Mouse (Mus musculus) liver, adult (tissue): ENCODE data around the gene Baz2b.

Experiments
- GATA4 ChIP-seq: IDR thresholded peaks from 2 replicates; pipeline ENCODE4 v1.6.1; 2014; ENCODE audit warnings: mild to moderate bottlenecking, low read length; ENCODE audit not compliant: insufficient replicate concordance

Gene Baz2b

DNA sequence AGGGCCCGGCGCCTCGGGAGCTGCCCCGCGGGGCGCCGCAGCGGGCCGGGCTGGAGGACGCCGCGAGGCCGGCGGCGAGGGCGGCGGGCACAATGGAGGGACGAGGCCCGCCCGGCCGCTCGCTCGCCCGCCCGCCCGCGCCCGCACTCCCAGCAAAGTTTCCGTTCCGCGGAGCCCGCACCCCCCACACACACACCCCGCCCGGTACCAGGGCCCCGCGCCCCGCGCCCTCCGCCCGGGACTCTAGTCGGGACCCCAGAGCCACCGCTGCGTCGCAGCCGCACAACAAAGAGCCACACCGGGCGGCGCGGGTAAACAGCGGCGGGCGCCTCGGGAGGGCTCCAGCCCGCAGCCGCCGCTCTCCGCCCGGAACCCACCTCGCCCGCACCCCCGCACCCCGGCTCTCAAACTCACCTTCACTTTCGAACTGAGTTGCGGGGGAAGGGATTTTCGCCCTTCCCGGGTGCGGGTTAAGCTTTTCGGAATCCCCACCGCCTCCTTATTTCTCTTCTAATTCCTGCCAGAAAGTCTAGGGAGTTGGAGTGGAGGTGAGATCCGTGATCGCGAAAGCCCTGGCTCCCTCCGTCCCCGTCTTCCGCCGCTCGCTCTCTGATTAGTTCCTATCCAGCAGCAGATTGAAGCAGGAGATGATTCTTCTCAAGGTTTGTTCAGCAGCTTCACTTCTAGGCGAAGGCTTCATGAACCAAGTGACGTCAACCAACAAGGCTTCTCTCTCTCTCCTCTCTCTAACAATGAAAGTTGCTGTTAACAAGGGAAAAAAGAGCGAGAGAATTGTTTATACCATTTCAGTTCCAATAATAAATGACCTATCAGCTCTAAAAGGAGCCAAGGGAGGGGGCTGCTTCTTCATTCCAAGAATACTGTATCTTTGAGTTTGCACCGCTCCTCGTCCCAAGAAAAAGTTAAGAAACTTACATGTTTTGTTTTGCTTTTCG, 84.3 kb downstream of the Baz2b start:
- peak; percentile 9; the same call in 1 of the 2 replicates for TF ChIP-seq GATA4

DNA sequence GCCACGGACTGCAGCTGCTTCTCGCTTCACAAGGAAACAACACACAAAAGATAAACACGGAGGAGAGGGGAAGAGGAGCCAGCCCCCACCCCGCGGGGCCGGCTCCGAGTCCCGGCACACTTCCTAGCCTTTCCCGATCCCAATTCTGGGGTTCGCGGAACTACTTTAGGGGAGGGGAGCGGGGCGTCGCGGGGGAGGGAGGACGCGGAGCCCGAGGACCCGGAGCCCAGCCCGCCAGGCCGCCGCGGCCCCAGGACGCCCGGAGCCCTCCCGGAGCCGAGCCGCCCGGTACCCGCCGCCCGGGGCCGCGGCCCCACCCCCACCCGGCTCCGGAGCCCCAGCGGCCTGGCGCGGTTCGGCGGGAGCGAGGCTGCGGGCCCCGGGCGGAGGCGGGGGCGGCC, 85.0 kb downstream of the Baz2b start:
- no peak for TF ChIP-seq GATA4

DNA sequence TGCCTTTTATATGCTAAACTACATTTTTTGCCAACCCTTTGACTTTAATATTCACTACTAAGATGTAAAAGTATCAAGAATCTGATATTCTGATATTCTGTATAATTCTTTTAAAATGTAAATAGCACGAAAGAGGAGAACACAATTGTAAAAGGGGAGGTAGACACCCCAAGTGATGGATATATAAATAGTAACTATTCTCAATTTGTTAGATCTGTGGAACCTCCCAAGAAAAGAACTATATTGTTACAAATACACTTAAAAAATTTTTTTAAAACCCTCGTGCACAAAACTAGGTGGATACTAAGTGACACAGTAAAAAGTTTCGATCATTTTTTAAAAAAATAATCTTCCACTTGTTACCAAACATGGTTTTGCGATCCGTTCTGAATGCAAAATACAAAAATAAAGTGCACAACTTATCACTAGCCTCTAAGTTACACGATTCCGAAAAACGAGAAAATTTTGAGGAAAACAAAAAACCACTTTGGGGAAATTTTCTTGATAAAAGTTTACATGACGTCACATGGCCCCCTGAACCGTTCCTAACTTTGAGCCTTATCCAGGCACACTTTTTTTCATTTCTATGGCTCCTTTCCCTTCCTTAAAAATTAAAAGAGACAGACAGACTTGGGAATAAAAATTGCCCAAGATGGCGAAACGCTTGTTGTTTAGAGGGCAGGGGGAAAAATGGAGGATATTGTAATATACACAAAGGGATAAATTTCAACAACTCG, 85.6 kb downstream of the Baz2b start:
- no peak for TF ChIP-seq GATA4

DNA sequence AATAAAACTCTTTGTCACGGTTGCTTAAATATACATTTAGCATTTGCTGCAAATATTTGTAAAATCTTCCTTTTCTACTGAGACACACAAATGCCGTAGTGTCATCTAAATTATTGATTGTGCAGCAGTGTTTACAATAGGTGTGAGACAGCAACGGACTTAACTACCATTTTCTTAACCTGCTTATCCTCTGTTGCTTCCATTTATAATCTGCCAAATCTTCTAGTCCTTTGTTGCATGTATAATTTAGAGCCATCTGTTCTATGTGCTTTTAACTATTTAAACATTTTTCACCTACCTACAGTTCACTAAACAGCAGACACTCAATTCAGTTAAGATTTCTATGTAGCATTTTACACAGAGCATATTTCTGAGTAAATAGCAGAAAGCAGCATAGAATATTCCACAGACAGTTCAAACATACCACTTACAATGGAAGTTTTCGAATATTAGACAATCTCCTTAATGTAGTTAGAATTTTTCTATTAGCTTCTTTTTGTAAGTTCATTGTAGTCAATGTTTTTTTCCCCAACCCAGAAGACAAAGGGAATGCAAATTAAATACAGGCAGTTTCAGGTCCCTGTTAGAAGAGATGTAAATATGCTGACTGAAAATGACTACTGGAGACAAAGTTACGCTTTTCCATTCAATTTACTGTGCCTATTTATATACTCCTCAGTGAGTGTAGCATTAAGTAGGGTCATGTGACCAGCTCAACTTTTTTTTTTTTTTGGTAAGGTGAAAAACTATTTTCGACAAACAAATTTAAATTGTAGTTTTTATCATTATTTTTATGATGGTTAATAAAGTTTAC, 86.4 kb downstream of the Baz2b start:
- TF ChIP-seq GATA4: no peak

DNA sequence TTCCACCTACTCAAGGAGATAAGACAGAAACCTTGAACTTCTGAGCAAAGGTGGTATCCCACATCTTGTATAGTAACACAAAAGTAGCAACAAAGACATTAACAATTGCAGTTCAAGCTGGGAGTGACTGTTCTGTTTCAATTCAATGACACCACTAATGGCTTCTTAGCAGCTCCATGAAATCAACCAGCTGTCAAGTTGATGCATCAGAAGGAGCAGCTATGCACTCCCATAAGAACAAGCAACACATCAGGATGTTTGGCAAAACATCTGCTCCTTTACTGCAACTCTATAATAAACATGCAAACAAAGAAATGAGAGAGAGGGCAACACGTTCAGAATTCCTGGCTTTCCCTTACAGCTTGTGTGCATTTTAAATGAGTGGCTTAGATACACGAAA, 87.5 kb downstream of the Baz2b start:
- no peak for TF ChIP-seq GATA4

DNA sequence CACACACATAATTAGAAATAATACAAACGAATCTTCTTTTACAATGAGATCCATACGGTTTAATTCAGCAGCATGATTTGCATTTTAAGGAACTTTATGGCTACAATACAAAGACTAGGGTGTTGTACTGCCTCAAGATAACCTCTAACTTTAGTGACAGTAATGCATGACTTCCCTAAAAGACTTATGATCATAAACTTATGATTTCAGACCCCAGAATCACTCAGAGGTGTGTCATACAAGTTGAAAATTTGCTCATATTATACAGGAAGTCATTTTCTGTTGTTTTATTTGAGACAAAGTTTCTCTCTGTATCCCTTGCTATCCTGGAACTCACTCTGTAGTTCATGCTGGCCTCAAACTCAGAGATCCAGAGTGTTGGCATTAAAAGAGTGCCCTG, 89.0 kb downstream of the Baz2b start:
- no peak for TF ChIP-seq GATA4

DNA sequence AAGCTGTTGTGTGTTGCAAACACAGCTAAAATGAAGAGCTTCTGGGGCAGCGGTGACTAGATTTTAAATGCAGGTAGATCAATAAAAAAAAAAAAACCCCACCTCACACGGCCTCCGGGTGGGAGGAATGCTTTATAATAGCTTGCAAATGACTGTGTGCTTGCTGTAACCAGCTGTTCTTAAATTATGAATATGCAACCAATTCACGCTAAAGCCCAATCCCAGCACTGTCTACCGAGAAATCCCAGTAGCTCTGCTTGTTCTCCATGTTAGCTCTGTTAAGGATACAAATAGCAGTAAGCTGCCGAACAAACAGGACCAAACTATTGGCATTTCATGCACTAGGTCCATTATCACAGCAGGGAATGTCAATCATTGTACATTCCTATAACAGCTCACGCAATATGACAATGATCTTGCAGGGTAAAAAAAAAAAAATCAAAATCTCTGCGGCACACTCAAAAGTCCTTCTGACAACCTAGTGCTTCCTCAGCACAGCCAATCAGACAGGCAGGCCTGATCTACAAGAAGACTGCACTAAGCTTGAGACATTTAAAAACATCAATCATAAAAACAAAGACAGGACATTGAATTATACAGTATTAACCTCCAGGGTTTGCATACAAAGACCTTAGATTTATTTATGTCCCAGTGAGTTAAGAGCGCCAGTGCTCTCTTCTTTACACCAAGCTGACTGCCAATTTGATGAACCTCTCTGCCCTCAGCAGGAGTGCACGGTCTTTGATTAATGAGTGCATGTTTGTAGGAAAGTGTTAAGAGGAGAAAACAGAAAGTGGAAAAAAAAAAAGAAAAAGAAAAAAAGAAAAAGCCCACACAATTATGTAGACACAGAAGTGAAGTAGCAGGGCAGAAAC, 90.7 kb downstream of the Baz2b start:
- TF ChIP-seq GATA4: no peak

DNA sequence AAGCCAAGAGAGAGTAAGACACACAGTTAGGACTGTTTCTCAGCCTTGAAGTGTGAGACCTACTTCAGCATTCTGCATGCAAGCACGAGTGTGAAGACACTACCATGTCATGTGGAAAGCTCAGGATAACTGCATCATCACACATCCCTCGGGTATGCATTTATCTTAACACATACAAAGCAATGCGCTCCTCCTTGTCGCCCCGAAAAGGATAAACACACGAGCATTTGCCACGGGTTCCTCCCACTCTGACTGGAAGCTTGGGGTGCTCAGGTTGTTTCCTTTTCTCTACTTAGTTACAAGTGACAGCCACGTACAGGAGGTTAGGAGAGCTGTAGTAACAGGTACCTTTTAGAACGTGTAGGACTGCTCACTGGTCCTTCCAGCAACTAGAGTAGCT, 91.8 kb downstream of the Baz2b start:
- TF ChIP-seq GATA4: no peak

DNA sequence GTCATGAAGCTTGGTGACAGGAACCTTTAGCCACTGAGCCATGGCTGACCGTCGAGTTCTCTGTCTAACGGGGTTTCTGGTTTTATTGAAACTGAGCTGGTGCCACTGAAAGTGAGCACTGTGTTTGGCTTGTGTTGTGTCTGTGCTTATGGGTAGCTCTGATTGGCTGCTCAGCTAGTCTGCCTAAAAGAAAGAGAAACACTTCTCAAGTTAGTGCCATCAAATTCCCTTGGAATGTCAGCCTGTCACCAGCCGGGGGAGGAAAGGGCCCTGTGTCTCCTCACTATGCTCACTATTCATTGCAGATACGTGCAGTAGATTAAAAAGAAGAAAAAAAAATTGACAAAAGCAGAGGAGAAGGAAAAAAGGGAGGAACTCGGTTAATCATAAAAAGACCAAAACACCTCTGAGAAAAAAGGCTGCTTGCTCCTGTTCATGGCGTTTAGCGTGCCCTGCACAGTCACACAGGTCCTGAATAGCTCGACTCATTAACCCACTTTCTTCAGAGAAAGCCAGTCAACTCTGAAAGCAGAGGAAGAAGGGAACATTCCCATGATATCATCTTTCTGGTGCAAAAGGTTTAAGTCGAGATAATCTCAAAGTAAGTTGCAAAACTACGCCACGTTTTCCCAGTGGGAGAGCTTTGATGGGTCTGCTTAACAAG, 93.6 kb downstream of the Baz2b start:
- TF ChIP-seq GATA4: no peak

DNA sequence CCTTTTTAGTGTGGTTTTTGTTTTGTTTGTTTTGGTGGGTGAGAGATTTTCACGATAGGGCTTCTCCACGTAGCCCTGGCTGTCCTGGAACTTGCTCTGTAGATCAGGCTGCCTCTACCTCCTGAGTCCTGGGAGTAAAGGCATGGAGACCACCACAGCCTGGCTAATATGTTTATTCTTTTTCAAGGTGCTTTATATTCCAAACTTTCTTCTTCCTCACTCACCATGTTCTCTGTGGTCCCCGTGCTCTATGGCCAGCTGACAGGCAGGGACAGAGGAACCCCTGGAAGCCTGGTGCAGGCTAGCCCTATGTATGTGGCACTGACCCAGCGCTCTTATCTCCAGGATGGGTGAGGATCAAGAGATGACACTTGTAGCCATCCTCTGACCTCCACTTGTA, 94.7 kb downstream of the Baz2b start:
- TF ChIP-seq GATA4: no peak

DNA sequence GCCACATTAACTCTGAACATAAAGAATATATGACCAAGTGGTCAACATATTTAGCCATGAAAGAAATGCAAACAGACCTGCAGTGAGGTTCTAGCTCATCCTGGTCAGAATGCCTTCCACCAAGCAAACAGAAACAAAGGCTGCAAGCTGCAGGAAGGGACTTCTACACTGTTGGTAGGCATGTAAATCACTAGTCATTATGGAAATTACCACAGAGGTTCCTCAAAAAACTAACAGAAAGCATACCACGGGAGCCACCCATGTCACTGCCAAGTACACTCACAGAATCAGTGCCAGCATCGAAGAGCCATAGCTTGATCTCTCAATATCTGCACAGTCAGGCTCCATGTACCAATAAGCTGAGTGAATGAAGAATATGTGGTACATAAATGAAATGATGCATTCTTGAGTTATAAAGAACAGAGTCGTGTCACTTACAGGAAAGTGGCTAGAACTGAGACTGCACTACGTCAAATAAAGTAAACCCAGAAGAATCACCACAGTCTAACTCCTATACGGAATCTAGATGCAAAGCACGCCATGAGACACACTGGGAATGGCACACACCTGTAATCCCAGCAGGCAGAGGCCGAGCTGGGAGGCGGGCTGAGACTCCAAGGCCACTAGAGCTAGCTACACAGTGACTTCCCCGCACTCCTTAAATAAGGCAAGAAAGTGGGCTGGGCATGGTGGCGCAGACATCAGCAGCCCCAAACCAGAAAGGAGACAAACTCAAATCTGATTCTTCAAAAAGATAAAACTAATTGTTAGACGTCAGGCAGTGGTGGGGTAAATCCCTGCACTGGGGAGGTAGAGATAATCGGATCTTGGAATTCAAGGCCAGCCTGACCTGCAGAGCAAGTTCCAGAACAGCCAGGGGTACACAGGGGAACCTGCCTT, 95.7 kb downstream of the Baz2b start:
- TF ChIP-seq GATA4: no peak

DNA sequence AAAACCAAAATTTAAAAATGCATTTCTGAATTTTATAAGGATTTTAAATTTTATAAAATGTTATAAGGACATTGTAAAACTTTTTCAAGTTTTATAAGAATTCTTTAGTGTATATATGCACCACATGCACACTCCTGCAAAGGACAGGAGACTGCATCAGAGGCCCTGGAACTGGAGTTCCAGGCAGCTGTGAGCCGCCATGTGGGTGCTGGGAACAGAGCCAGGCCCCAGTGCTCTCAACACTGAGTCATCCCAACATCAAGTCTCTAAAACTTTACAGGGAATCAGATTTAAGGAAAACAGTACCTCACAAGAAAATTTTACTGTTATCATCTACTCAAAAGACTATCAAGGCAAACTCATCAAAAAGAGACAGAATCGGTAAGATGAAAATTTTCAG, 97.5 kb downstream of the Baz2b start:
- no peak for TF ChIP-seq GATA4

DNA sequence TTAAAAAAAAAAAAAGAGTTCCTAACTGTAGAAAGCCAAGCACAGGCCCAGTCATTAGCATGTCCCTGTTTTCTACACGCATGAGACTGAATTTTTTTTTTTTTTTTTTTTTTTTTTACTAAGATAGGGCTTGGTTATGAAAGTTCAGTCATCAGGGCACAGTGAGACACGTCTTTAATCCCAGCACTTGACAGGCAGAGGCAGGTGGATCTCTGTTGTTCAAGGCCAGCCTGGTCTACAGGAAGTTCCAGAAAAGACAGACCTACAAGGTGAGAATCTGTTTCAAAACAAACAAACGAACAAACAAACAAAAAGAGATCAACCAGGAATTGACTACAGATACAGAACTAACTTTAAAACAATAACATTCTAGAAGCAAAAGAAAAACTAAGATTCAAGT, 100.6 kb downstream of the Baz2b start:
- TF ChIP-seq GATA4: no peak

DNA sequence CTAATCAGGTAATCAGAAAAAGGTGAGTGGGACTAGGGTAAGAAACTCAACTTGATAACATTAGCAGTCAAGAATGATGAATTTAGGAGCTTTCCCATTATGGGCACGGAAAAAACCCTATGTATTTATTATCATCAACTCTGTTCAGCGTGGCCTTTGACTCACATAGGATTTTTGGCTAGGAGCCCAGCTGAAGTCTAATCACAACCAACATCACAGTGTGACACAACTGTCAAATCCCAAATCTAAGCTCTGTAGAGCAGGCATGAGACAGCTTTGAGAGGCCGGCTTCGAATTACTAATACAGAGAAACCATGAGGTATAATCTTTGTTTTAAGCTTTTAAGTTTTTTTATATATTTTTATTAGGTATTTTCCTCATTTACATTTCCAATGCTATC, 113.0 kb downstream of the Baz2b start:
- TF ChIP-seq GATA4: no peak
